Mouse (Mus musculus): Measurements from ENCODE around the gene Cadm2.

- TF ChIP-seq CTCF (IDR thresholded peaks at IDR 0.05; ENCODE audit: control insufficient read depth, insufficient read depth, insufficient read length) (no peak), CEBPB (IDR thresholded peaks at IDR 0.05; ENCODE audit: low read depth) (no peak), MYOG (IDR thresholded peaks at IDR 0.05; ENCODE audit: control insufficient read depth, extremely low read depth, insufficient read length) (no peak), MAX (IDR thresholded peaks at IDR 0.05) (no peak), MYOD1 (IDR thresholded peaks at IDR 0.05; ENCODE audit: control insufficient read depth, insufficient read length, low read depth) (no peak), FOSL1 (IDR thresholded peaks at IDR 0.05; ENCODE audit: insufficient read depth, low read length, poor library complexity, severe bottlenecking) (no peak), USF1 (IDR thresholded peaks at IDR 0.05; ENCODE audit: low read depth) (no peak)
Measured at GRCm38 (mm10) chr16:67068461-67068860, 552.2 kb downstream of the Cadm2 start.

Data from C2C12 (cell line).